Mouse (Mus musculus) lung, postnatal 0 days (tissue): ENCODE measurements around the gene H1fnt.

Experiments
- CTCF ChIP-seq: IDR thresholded peaks from 2 replicates; pipeline ENCODE4 v1.5.1; 2016; ENCODE audit warnings: antibody characterized with exemption, mild to moderate bottlenecking
- EP300 ChIP-seq: IDR thresholded peaks from 2 replicates; pipeline ENCODE4 v1.6.1; 2016; ENCODE audit warnings: antibody characterized with exemption, mild to moderate bottlenecking, control low read depth

GRCm38 (mm10) chr15:98257776-98258175, 683 bp upstream of the H1fnt start:
- no peak for TF ChIP-seq EP300
- TF ChIP-seq CTCF: no peak
